Mouse (Mus musculus) bone marrow, adult 2 months (tissue): Measurements from ENCODE around the gene Dtnb.

Experiments used
- CTCF ChIP-seq: fragments of 200-500 bp; IDR thresholded peaks from 2 replicates; pipeline ENCODE4 v1.5.1; 2011; ENCODE audit warnings: low read length, control low read depth; ENCODE audit not compliant: control insufficient read depth, insufficient read depth
- POLR2A ChIP-seq: fragments of 200-500 bp; IDR thresholded peaks from 2 replicates; pipeline ENCODE4 v1.6.1; 2011; ENCODE audit warnings: low read depth, mild to moderate bottlenecking, control low read depth, low read length, borderline replicate concordance; ENCODE audit not compliant: control insufficient read depth

GRCm38 (mm10) chr12:3810455-3810854 is 238.3 kb downstream of the Dtnb start:
- TF ChIP-seq CTCF (no peak), POLR2A (no peak)
